Mouse (Mus musculus) thymus, postnatal 36 days (tissue): ENCODE measurements at regions not wholly inside any gene's neighbourhood (a gene's known extent, or its start where the extent isn't known, plus 50 kb on each side); places are given as distances from the start of the nearest gene placed in this dataset.

ENCODE experiments used
- DNase-seq, 2 experiments: peaks; one replicate each; pipeline ENCODE4 v3.0.0; 2022; ENCODE audit warnings: mixed read lengths in 2 of 2

DNA sequence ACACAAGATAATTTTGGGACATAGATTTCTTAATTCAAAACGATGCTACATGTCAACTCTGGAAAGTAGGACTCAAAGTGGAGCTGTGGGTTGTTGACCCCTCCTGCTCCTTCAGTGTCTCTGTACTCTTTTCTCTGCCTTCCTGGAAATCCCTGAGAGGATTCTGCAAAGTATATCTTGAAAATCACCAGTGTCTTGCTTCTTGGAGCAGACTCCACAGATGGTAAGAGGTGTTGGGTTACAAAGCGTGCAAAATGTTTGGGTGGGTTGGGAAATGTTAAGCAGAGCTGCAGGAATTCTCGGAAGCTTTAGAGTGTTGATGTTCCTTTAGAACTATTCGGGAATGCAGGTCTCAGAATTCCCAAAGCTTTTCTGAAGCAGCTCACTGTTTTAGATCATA is 61.5 kb upstream of the Abcb5 start:
- no peak for DNase-seq

DNA sequence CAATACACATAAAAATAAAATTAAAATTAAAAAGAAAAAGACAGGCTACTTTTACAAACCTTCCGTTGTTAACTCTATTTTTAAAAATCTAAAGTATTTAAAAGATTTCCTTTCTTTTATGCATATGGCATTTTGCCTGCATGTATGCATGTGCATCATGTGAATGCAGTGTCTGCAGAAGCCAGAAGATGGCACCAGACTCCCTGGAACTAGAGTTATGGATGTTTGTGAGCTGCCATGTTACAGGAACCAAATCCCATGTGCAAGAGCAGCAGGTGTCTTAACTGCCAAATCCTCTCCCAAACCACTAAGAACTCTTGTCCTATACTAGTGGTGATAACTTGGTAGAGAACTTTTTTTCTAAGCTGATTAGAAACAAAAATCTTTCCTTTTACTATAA is 60.1 kb upstream of the Abcb5 start:
- peak; percentile 13 to 21 for DNase-seq

DNA sequence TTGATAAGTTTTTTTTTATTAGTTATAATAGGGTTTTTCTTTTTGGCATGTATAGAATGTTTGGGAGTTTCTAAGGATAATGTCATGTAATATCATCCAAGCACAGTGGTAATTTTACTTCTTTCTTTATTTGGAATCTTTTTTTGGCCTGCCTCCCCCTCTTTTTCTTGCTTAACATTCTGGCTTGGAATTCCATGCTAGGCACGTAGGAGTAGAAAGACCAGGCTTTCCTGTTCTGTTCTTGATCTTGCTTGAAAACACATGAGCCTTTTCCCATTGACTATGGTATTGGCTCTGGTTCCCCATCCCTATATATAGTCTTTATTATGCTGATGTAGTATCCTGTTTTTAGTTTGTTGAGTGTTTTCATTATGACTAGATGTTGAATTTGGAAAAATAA is 57.8 kb upstream of the Abcb5 start:
- DNase-seq = no peak
